7 mouse cellular contexts compared by ENCODE assay signal in genomic region chr5:123132308-123133071, GRCm38 (mm10). TPM values are rescaled to one million over a fixed set of nuclear protein-coding genes. Genes with fewer than 3 reads are reported as not detected.
DNase-seq lines count a peak whose midpoint lies in the region; ATAC-seq lines count a peak whose summit lies in the region.

Gene Rhof, minus strand, starts transcription at chr5:123132692.

- no peaks in the 10 kb centered on the region for H3K27me3 ChIP-seq in intestine, embryonic 14.5 days (replicated peaks; ENCODE audit: control insufficient read depth, insufficient read depth, low read length)

- peak within 1 kb of the TSS; percentile 69 for H3K4me2 ChIP-seq in intestine, embryonic 14.5 days (ENCODE audit: low read length)

- peak; percentile 12 for ATAC-seq in intestine, embryonic 14.5 days (replicated peaks; ENCODE audit: low FRiP score, low TSS enrichment, low read depth)

- peak; percentile 71 for DNase-seq in adrenal gland, adult 8-10 months
- peak; percentile 80 for DNase-seq in embryo, embryonic 10.5 days (ENCODE audit: low spot score)
- peak; percentile 68 for DNase-seq in gastrocnemius, postnatal 25 days
- peak; percentile 87 for DNase-seq in intestine, embryonic 14.5 days (ENCODE audit: low spot score)
- DNase-seq in left cerebral cortex, postnatal 36 days (ENCODE audit: low spot score in 2 of 2), result peak; percentile 85 to 87
- DNase-seq in mesoderm, embryonic 11.5 days (ENCODE audit: low read depth, low spot score), result peak; percentile 71
- DNase-seq in skeletal muscle tissue, adult 2 months (ENCODE audit: low read depth, low spot score), result peak; percentile 66

- no peaks in the 10 kb centered on the region for H3K9me3 ChIP-seq in intestine, embryonic 14.5 days (ENCODE audit: control insufficient read depth, low read length)

- 3% methylated on average over 44 of the region's 44 CpGs for WGBS in intestine, embryonic 14.5 days

- peak within 1 kb of the TSS; percentile 100; the same call in 1 of the 2 replicates for H3K27ac ChIP-seq in intestine, embryonic 14.5 days (ENCODE audit: low read depth)

- H3K4me3 ChIP-seq in intestine, embryonic 14.5 days (ENCODE audit: low read depth, low read length), result peak within 1 kb of the TSS; percentile 33

- intact Hi-C loops in left cerebral cortex, postnatal 36 days (cut with DNase I), result loop anchor here (1.0 to 5.0 kb wide), 3 partner anchors 10 to 65 kb away; partner anchors contain the start of genes Setd1b and Tmem120b

- H3K9ac ChIP-seq in intestine, embryonic 14.5 days (ENCODE audit: low read length), result peak within 1 kb of the TSS; percentile 44

- H3K4me1 ChIP-seq in intestine, embryonic 14.5 days (replicated peaks; ENCODE audit: control insufficient read depth, insufficient read depth, low read length), result peaks cover 57% of the 10 kb centered on the region

- peaks cover 4% of the 10 kb centered on the region for H3K36me3 ChIP-seq in intestine, embryonic 14.5 days (ENCODE audit: control insufficient read depth, insufficient read depth, low read length)

RNA-seq across cellular contexts. Expression of gene Rhof, which starts in this region (rescaled TPM):
- 1 to 10 TPM; 1.3 to 4.4 (median 3.3) TPM for total RNA-seq in adrenal gland, adult 8-10 months (2022)
- total RNA-seq in gastrocnemius, postnatal 25 days (2021), result under 1 TPM; 0.23 to 0.38 TPM
- 1.5 and 1.9 TPM in 2 replicates for polyA plus RNA-seq in intestine, embryonic 14.5 days (2014; fragmentation: Nextera tagmentation; extraction: Ambion mirVana)
- total RNA-seq in left cerebral cortex, postnatal 36 days (2021), result 10 to 100 TPM; 51.3 to 53.0 TPM

Comparison
In these comparisons a context has a peak if more than half of its experiments do, and no peak if none do; other contexts are left out.
1. Peak in every context shown above with its lines: DNase-seq, ATAC-seq, H3K4me3 ChIP-seq and H3K27ac ChIP-seq.
2. RNA of gene Rhof (total RNA-seq): 51.3 to 53.0 TPM in left cerebral cortex, postnatal 36 days; 1.3 to 4.4 TPM in adrenal gland, adult 8-10 months and 0.23 to 0.38 TPM in gastrocnemius, postnatal 25 days; every median in the first group is over 4 times any median in the second.
3. Peak in DNase-seq in gastrocnemius, postnatal 25 days; RNA of the gene not detected or under 1 TPM.